Mouse (Mus musculus) MEL (cell line): ENCODE measurements around the gene Hectd3. TPM values are rescaled to one million over a fixed set of nuclear protein-coding genes. Genes with fewer than 3 reads are reported as not detected.

ENCODE experiments used
- DNase-seq: peaks from one replicate; pipeline ENCODE4 v3.0.0; 2011; ENCODE audit warnings: low read depth, low spot score
- H3K27ac ChIP-seq: 2 replicates; pipeline ENCODE4 v1.5.1; 2012; ENCODE audit warnings: low read depth, mild to moderate bottlenecking, control low read depth, low read length, moderate library complexity; ENCODE audit not compliant: control insufficient read depth
- H3K27me3 ChIP-seq, 2 experiments: fragments of 150-350 bp in 1 of 2; sonication (generic) in 1 of 2; 2 replicates each; pipeline ENCODE4 v1.6.1; 2012; ENCODE audit warnings: low read length in 2 of 2, mild to moderate bottlenecking in 2 of 2, improper control_type of control experiment in 1 of 2, moderate library complexity in 1 of 2; ENCODE audit not compliant: insufficient read depth in 2 of 2, control insufficient read depth in 1 of 2
- H3K36me3 ChIP-seq, 2 experiments: 2 replicates each; pipeline ENCODE4 v1.6.1; 2012 to 2014; ENCODE audit warnings: low read length in 2 of 2, improper control_type of control experiment in 1 of 2, inconsistent platforms in 1 of 2, mild to moderate bottlenecking in 1 of 2; ENCODE audit not compliant: insufficient read depth in 2 of 2, control insufficient read depth in 1 of 2
- H3K4me1 ChIP-seq, 2 experiments: fragments of 150-350 bp in 1 of 2; sonication (generic) in 1 of 2; 2 replicates each; pipeline ENCODE4 v1.6.1; 2012; ENCODE audit warnings: low read length in 2 of 2, improper control_type of control experiment in 1 of 2, mild to moderate bottlenecking in 1 of 2; ENCODE audit not compliant: insufficient read depth in 2 of 2, control insufficient read depth in 1 of 2
- H3K4me3 ChIP-seq, 2 experiments: fragments of 150-350 bp in 1 of 2; sonication (generic) in 1 of 2; 2 replicates each; pipeline ENCODE4 v1.5.1; 2012; ENCODE audit warnings: low read depth in 2 of 2, low read length in 2 of 2, mild to moderate bottlenecking in 2 of 2, moderate library complexity in 2 of 2, control low read depth in 1 of 2, improper control_type of control experiment in 1 of 2; ENCODE audit not compliant: control insufficient read depth in 1 of 2, insufficient read depth in 1 of 2
- H3K79me2 ChIP-seq: 2 replicates; pipeline ENCODE4 v1.6.1; 2012; ENCODE audit warnings: mild to moderate bottlenecking, low read length, moderate library complexity; ENCODE audit not compliant: control insufficient read depth, poor library complexity, insufficient read depth
- H3K9ac ChIP-seq: 2 replicates; pipeline ENCODE4 v1.6.1; 2012; ENCODE audit warnings: low read depth, mild to moderate bottlenecking, control low read depth, low read length, moderate library complexity; ENCODE audit not compliant: control insufficient read depth, poor library complexity, severe bottlenecking
- H3K9me3 ChIP-seq: fragments of 150-350 bp; sonication (generic); replicated peaks from 2 replicates; pipeline ENCODE4 v1.6.1; 2012; ENCODE audit warnings: mild to moderate bottlenecking, low read length, improper control_type of control experiment, moderate library complexity; ENCODE audit not compliant: insufficient read depth
- BHLHE40 ChIP-seq: IDR thresholded peaks from 2 replicates; pipeline ENCODE4 v1.6.1; 2012; ENCODE audit warnings: low read depth, mild to moderate bottlenecking, inconsistent platforms, low read length, improper control_type of control experiment, borderline replicate concordance
- CHD1 ChIP-seq: IDR thresholded peaks from 2 replicates; pipeline ENCODE4 v1.6.1; 2012; ENCODE audit warnings: low read depth, mild to moderate bottlenecking, inconsistent platforms, low read length, improper control_type of control experiment
- CHD2 ChIP-seq: IDR thresholded peaks from 2 replicates; pipeline ENCODE4 v1.6.1; 2011; ENCODE audit warnings: low read length, improper control_type of control experiment
- CTCF ChIP-seq, 3 experiments: IDR thresholded peaks in 2 of 3; conservative IDR thresholded peaks in 1 of 3; 2 replicates each; pipeline ENCODE4 v1.5.1; 2011 to 2012; ENCODE audit warnings: low read length in 3 of 3, low read depth in 2 of 3, mild to moderate bottlenecking in 2 of 3, improper control_type of control experiment in 1 of 3, inconsistent platforms in 1 of 3, mixed read lengths in 1 of 3, moderate library complexity in 1 of 3; ENCODE audit not compliant: control insufficient read depth in 1 of 3, insufficient read depth in 1 of 3, poor library complexity in 1 of 3, severe bottlenecking in 1 of 3
- ELF1 ChIP-seq: IDR thresholded peaks from 2 replicates; pipeline ENCODE4 v1.6.1; 2014; ENCODE audit warnings: low read depth, mild to moderate bottlenecking, inconsistent platforms, low read length, improper control_type of control experiment, moderate library complexity
- ETS1 ChIP-seq: IDR thresholded peaks from 2 replicates; pipeline ENCODE4 v1.6.1; 2012; ENCODE audit warnings: low read depth, mild to moderate bottlenecking, inconsistent platforms, low read length, improper control_type of control experiment, moderate library complexity
- GABPA ChIP-seq: IDR thresholded peaks from 2 replicates; pipeline ENCODE4 v1.6.1; 2012; ENCODE audit warnings: low read depth, mild to moderate bottlenecking, inconsistent platforms, low read length, improper control_type of control experiment, moderate library complexity
- GATA1 ChIP-seq: IDR thresholded peaks from 2 replicates; pipeline ENCODE4 v1.6.1; 2011; ENCODE audit warnings: low read depth, low read length, improper control_type of control experiment
- KAT2A ChIP-seq: conservative IDR thresholded peaks from 2 replicates; pipeline ENCODE4 v1.6.1; 2012; ENCODE audit warnings: low read depth, low read length, improper control_type of control experiment, inconsistent platforms
- MAFK ChIP-seq: IDR thresholded peaks from 2 replicates; pipeline ENCODE4 v1.6.1; 2011; ENCODE audit warnings: low read depth, mild to moderate bottlenecking, low read length, improper control_type of control experiment, borderline replicate concordance
- MAZ ChIP-seq: IDR thresholded peaks from 2 replicates; pipeline ENCODE4 v1.6.1; 2012; ENCODE audit warnings: low read depth, mild to moderate bottlenecking, inconsistent platforms, low read length, improper control_type of control experiment
- MYB ChIP-seq: IDR thresholded peaks from 2 replicates; pipeline ENCODE4 v1.6.1; 2011; ENCODE audit warnings: mild to moderate bottlenecking, low read depth, low read length, improper control_type of control experiment
- NELFE ChIP-seq: IDR thresholded peaks from 2 replicates; pipeline ENCODE4 v1.6.1; 2011; ENCODE audit warnings: low read depth, low read length, improper control_type of control experiment
- NRF1 ChIP-seq: IDR thresholded peaks from 2 replicates; pipeline ENCODE4 v1.6.1; 2014; ENCODE audit warnings: low read depth, mild to moderate bottlenecking, inconsistent platforms, low read length, improper control_type of control experiment, moderate library complexity; ENCODE audit not compliant: poor library complexity, insufficient read depth, severe bottlenecking
- RCOR1 ChIP-seq: IDR thresholded peaks from 2 replicates; pipeline ENCODE4 v1.6.1; 2012; ENCODE audit warnings: low read depth, mild to moderate bottlenecking, inconsistent platforms, low read length, improper control_type of control experiment
- SIN3A ChIP-seq: IDR thresholded peaks from 2 replicates; pipeline ENCODE4 v1.6.1; 2012; ENCODE audit warnings: low read length, improper control_type of control experiment, inconsistent platforms
- UBTF ChIP-seq: IDR thresholded peaks from 2 replicates; pipeline ENCODE4 v1.6.1; 2012; ENCODE audit warnings: low read depth, mild to moderate bottlenecking, inconsistent platforms, low read length, improper control_type of control experiment, moderate library complexity, borderline replicate concordance; ENCODE audit not compliant: insufficient read depth
- USF1 ChIP-seq: IDR thresholded peaks from 2 replicates; pipeline ENCODE4 v1.6.1; 2014; ENCODE audit warnings: low read depth, mild to moderate bottlenecking, inconsistent platforms, low read length, improper control_type of control experiment, moderate library complexity
- ZC3H11A ChIP-seq: IDR thresholded peaks from 2 replicates; pipeline ENCODE4 v1.6.1; 2012; ENCODE audit warnings: low read depth, mild to moderate bottlenecking, inconsistent platforms, low read length, improper control_type of control experiment
- ZKSCAN1 ChIP-seq: IDR thresholded peaks from 2 replicates; pipeline ENCODE4 v1.6.1; 2012; ENCODE audit warnings: low read depth, mild to moderate bottlenecking, inconsistent platforms, low read length, improper control_type of control experiment, moderate library complexity
- ZMIZ1 ChIP-seq: IDR thresholded peaks from 2 replicates; pipeline ENCODE4 v1.6.1; 2012; ENCODE audit warnings: low read depth, mild to moderate bottlenecking, inconsistent platforms, low read length, improper control_type of control experiment, moderate library complexity
- ZNF384 ChIP-seq: IDR thresholded peaks from 2 replicates; pipeline ENCODE4 v1.6.1; 2012; ENCODE audit warnings: low read depth, mild to moderate bottlenecking, inconsistent platforms, low read length, improper control_type of control experiment
- polyA plus RNA-seq, 2 experiments: library from polyadenylated mRNA; stranded (reverse) in 1 of 2; unstranded in 1 of 2; fragments of >175 nt in 1 of 2; fragments of >200 nt in 1 of 2; gene quantifications; 2 replicates each; pipeline versions ENCODE4 v1.2.1 to v1.2.4; 2012; ENCODE audit warnings: low replicate concordance in 2 of 2, low read depth in 1 of 2; ENCODE audit not compliant: insufficient read length in 2 of 2, insufficient read depth in 1 of 2, missing spikeins in 1 of 2
- total RNA-seq: library from RNA; depleted of rRNA; stranded (reverse); fragments of 300-350 nt; gene quantifications from 2 replicates; pipeline ENCODE4 v1.2.3, GENCODE M21; 2012

Gene Hectd3
- total and polyA plus RNA-seq, 3 experiments, result 9.8 to 19.1 TPM; not detected in 1

DNA sequence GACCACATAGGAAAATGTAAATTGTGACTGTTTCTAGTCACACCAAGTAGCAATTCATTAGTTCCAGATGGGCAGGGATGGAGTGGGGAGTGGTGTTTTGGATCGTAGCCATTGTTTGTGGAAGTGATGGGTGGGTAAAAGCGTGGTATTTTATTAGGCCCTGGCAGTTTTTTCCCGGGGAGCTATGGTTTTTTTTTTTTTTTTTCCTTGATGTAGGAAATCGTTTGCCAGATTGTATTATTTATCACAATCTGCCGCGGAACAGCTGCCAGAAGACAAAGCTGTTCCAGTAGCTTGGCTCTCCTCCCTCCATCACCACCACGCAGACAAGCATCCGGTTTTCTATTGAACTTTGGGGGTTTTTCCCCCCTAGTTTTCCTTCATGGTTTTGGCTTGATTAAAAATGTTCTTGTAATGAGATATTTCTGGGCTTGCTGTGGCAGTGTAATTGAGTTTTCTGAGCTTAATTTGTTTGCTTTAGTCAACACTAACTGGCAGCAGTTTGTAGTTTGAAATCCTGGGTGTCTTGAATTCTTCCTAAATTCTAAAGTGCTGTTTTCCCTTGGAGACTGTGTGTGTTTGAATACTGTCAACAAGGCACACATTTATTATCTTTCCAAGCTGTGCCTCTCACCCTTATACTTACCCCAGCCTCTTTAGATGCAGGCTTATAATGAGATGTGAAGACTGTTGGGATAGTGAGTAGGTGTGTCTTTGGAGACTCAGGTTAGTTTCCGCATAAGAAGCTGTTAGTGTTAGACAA, 45.0 kb downstream of the Hectd3 start:
- Histone ChIP-seq H3K4me3 (no peak overlapping the region), H3K9ac (no peak overlapping the region), H3K36me3 (peaks cover 2 to 11% of the 10 kb centered on the region in 2 experiments)
- TF ChIP-seq MAFK (no peak), ELF1 (no peak), NELFE (no peak), ZC3H11A (no peak), ZNF384 (no peak)
- TF ChIP-seq, all 39 proteins: peak for 0
- no peaks in the 10 kb centered on the region; the same call in 1 of the 2 replicates for H3K79me2 ChIP-seq
- H3K9me3 ChIP-seq, result no peaks in the 10 kb centered on the region
- no peaks in the 10 kb centered on the region for H3K27me3 ChIP-seq
- no peak for DNase-seq
- H3K27ac ChIP-seq, result no peak overlapping the region
- no peaks in the 10 kb centered on the region for H3K4me1 ChIP-seq

DNA sequence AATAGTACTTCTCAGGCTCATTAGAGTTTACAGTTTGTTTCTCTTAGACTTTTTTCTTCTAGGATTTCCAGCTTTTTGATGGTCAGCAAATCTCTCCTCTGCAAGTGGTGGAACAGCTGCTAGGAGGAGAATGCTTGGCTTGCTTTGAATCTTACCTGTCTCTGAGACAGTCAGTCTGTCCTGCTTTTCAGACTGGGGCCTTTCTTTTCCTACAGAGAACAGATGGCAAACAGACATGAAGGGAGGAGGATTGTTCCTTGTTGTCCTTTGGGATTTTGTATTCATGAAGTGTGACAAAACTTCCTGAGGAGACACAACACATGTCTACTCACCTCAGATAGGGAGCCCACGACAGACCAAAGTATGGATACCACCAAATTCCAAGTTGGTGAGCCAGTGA, 45.7 kb downstream of the Hectd3 start:
- Histone ChIP-seq H3K9me3 (no peaks in the 10 kb centered on the region), H3K27me3 (no peaks in the 10 kb centered on the region), H3K9ac (no peak overlapping the region), H3K36me3 (peaks cover 2 to 11% of the 10 kb centered on the region in 2 experiments), H3K4me1 (no peaks in the 10 kb centered on the region), H3K27ac (no peak overlapping the region), H3K4me3 (no peak overlapping the region), H3K79me2 (no peaks in the 10 kb centered on the region; the same call in 1 of the 2 replicates)
- no peak for DNase-seq
- TF ChIP-seq UBTF (no peak), USF1 (no peak), KAT2A (no peak), NRF1 (no peak), CTCF (IDR thresholded peaks at IDR 0.05 in 2 of 3, conservative IDR thresholded peaks at IDR 0.05 in 1 of 3; ENCODE audit: control insufficient read depth in 1 of 3, insufficient read depth in 1 of 3, low read depth in 2 of 3, low read length in 3 of 3, poor library complexity in 1 of 3, severe bottlenecking in 1 of 3) (no peak), ZMIZ1 (no peak), CHD1 (no peak), GATA1 (no peak)

DNA sequence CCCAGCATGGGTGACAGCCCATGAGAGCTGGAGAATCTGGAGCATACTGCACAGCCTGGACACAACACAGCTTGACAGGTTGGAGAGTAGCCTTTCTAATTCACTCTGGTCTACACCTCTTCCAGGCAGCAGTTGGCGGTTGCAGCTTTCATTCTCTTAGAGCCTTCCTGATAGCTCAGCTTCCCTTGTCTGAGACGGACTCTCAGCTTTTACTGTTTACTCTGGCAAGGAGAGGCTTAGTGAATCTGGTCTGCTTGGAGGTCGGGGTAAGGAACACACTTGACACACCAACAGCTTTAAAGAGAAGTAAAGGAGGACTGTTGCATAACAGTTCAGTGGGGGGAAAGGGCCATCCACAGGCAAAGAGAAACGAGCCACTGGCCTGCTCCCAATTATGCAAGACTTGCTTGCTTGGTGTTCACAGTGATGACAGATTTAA, 46.2 kb downstream of the Hectd3 start:
- H3K4me3 ChIP-seq, result no peak overlapping the region
- no peaks in the 10 kb centered on the region for H3K9me3 ChIP-seq
- H3K4me1 ChIP-seq, result no peaks in the 10 kb centered on the region
- H3K27me3 ChIP-seq, result no peaks in the 10 kb centered on the region
- no peaks in the 10 kb centered on the region for H3K79me2 ChIP-seq
- H3K27ac ChIP-seq, result no peak overlapping the region
- no peak for DNase-seq
- no peak overlapping the region for H3K9ac ChIP-seq
- H3K36me3 ChIP-seq, result peaks cover 2 to 11% of the 10 kb centered on the region in 2 experiments
- TF ChIP-seq ZKSCAN1, result no peak
- TF ChIP-seq NRF1, result no peak
- no peak for TF ChIP-seq ELF1
- TF ChIP-seq RCOR1, result no peak
- no peak for TF ChIP-seq BHLHE40
- TF ChIP-seq CHD1, result no peak
- no peak for TF ChIP-seq SIN3A
- TF ChIP-seq CHD2, result no peak
- no peak for TF ChIP-seq GABPA
- TF ChIP-seq ETS1, result no peak
- no peak for TF ChIP-seq MAZ
- no peak for TF ChIP-seq MYB
